Mouse (Mus musculus) midbrain, embryonic 11.5 days (tissue): ENCODE measurements around the gene Zbtb16. TPM values are rescaled to one million over a fixed set of nuclear protein-coding genes. Genes with fewer than 3 reads are reported as not detected.

Experiments used
- ATAC-seq: fragments of 200-750 bp; cut with Nextera tagmentation; 2 replicates; pipeline ENCODE4 v1.8.0; 2017; ENCODE audit warnings: moderate TSS enrichment, moderate library complexity; ENCODE audit not compliant: low FRiP score
- DNase-seq: peaks from one replicate; pipeline ENCODE4 v3.0.0; 2015; ENCODE audit warnings: low spot score; ENCODE audit errors: missing footprints
- H3K27ac ChIP-seq: fragments of 300-500 bp; sonication (generic); 2 replicates; pipeline ENCODE4 v1.5.1; 2014; ENCODE audit warnings: low read depth, low read length
- H3K27me3 ChIP-seq: fragments of 300-500 bp; sonication (generic); 2 replicates; pipeline ENCODE4 v1.6.1; 2014; ENCODE audit warnings: mild to moderate bottlenecking, low read length, moderate library complexity, mixed read lengths; ENCODE audit not compliant: control insufficient read depth, insufficient read depth
- H3K36me3 ChIP-seq: fragments of 300-500 bp; sonication (generic); 2 replicates; pipeline ENCODE4 v1.6.1; 2014; ENCODE audit warnings: mild to moderate bottlenecking, low read length, moderate library complexity, mixed read lengths; ENCODE audit not compliant: control insufficient read depth, insufficient read depth
- H3K4me1 ChIP-seq: fragments of 300-500 bp; sonication (generic); 2 replicates; pipeline ENCODE4 v1.6.1; 2014; ENCODE audit warnings: low read length; ENCODE audit not compliant: control insufficient read depth, insufficient read depth
- H3K4me2 ChIP-seq: fragments of 300-500 bp; sonication (generic); 2 replicates; pipeline ENCODE4 v1.6.1; 2014; ENCODE audit warnings: mild to moderate bottlenecking, moderate library complexity
- H3K4me3 ChIP-seq: fragments of 300-500 bp; sonication (generic); 2 replicates; pipeline ENCODE4 v1.5.1; 2014; ENCODE audit warnings: low read depth, low read length
- H3K9ac ChIP-seq: fragments of 300-500 bp; sonication (generic); 2 replicates; pipeline ENCODE4 v1.6.1; 2014; ENCODE audit warnings: low read length
- H3K9me3 ChIP-seq: fragments of 300-500 bp; sonication (generic); 2 replicates; pipeline ENCODE4 v1.6.1; 2016; ENCODE audit warnings: low read length; ENCODE audit not compliant: control insufficient read depth
- WGBS: fragments of 180-500 bp; shearing (Covaris S2); extraction: QIAGEN DNeasy Blood & Tissue Kit; methylation state at CpG from one replicate; pipeline ENCODE4 v1.1.7; 2014; 5-methylcytosine and 5-hydroxymethylcytosine counted together
- polyA plus RNA-seq: library from polyadenylated mRNA; unstranded; fragments of >200 nt; fragmentation: Nextera tagmentation; extraction: Ambion mirVana; gene quantifications from 2 replicates; pipeline ENCODE4 v1.2.1, GENCODE M21; 2014

Zbtb16 gene
- polyA plus RNA-seq, 1 experiment from 2014 or later: 15.0 TPM

GRCm38 (mm10) chr9:48640881-48641280 is 195.1 kb downstream of the Zbtb16 start:
- WGBS: 92% methylated on average over 8 of the region's 8 CpGs
- ATAC-seq (no peak), DNase-seq (peak; percentile 53)
- Histone ChIP-seq H3K4me1 (no peaks in the 10 kb centered on the region), H3K27me3 (no peaks in the 10 kb centered on the region; the same call in 1 of the 2 replicates), H3K9ac (no peak overlapping the region), H3K27ac (no peak overlapping the region), H3K36me3 (no peaks in the 10 kb centered on the region), H3K4me3 (no peak overlapping the region), H3K4me2 (no peak overlapping the region), H3K9me3 (no peaks in the 10 kb centered on the region; the same call in 1 of the 2 replicates)

DNA sequence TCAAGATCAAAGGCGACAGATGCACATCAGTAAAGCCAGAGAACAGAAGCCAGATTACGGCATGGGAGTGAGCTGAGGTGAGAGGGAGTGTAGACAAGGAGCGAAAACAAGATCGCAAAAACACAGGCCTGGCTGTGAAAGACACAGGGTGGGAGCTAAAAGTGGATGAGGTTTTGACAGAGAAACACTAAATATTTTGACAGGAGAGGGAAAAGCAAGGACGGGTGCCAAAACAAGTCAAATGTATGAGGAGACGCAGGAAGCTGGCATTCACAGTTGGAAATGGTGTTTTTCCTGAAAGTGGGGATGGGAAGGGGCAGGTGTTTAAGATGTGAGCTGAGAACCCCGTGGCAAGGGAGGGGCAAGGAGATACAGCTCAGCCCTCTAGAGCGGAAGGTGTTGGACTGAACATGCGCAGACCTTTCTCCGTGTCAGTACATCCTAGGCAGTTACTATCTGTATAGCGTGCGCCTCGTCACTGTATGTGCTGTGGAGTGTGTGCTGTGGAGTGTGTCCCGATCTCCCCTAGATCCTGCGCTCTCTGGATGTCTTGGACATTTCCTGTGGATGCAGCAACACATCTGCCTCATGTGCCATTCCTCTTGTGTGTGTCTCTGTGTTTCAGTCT is 197.7 kb downstream of the Zbtb16 start:
- no peak overlapping the region for H3K9ac ChIP-seq
- peak; percentile 75 for DNase-seq
- no peaks in the 10 kb centered on the region for H3K9me3 ChIP-seq
- H3K27me3 ChIP-seq: no peaks in the 10 kb centered on the region; the same call in 1 of the 2 replicates
- no peak overlapping the region for H3K4me2 ChIP-seq
- WGBS: 67% methylated on average over 15 of the region's 15 CpGs
- no peaks in the 10 kb centered on the region for H3K4me1 ChIP-seq
- no peaks in the 10 kb centered on the region for H3K36me3 ChIP-seq
- no peak overlapping the region for H3K4me3 ChIP-seq
- no peak for ATAC-seq
- H3K27ac ChIP-seq: no peak overlapping the region

DNA sequence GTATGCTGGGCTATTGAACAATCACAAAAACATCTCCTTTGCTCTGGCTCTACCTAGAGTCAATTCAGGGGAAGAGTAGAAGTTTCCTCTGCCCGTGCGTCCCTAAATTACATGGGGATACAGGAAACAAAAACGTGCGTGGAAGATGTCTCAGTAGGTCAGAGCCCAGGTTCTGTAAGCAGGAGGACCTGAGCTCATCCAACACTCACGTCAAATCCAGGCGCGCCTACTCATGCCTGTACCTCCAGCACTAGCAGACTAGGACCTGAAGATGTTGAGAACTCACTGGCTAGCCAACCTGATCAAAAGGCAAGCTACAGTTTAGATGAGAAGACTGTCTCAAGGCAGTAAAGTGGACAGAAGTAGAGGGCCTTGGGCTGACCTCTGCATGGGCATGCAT is 198.9 kb downstream of the Zbtb16 start:
- peak; percentile 65 for DNase-seq
- Histone ChIP-seq H3K4me2 (no peak overlapping the region), H3K27ac (no peak overlapping the region)

GRCm38 (mm10) chr9:48635576-48636350 is 200.3 kb downstream of the Zbtb16 start:
- peak; percentile 75 for DNase-seq
- ATAC-seq: no peak
- H3K4me3 ChIP-seq: no peak overlapping the region
- no peak overlapping the region for H3K27ac ChIP-seq
- no peaks in the 10 kb centered on the region for H3K9me3 ChIP-seq
- 47% methylated on average over 18 of the region's 18 CpGs for WGBS
- H3K4me1 ChIP-seq: no peaks in the 10 kb centered on the region
- no peak overlapping the region for H3K9ac ChIP-seq
- H3K36me3 ChIP-seq: no peaks in the 10 kb centered on the region
- H3K4me2 ChIP-seq: no peak overlapping the region
- H3K27me3 ChIP-seq: no peaks in the 10 kb centered on the region; the same call in 1 of the 2 replicates

More for the DNA sequence above, 198.9 kb downstream of the Zbtb16 start:
- ATAC-seq: no peak
- Histone ChIP-seq H3K9me3 (no peaks in the 10 kb centered on the region), H3K4me1 (no peaks in the 10 kb centered on the region), H3K36me3 (no peaks in the 10 kb centered on the region), H3K4me3 (no peak overlapping the region), H3K9ac (no peak overlapping the region), H3K27me3 (no peaks in the 10 kb centered on the region; the same call in 1 of the 2 replicates)
- 90% methylated on average over 7 of the region's 7 CpGs for WGBS

GRCm38 (mm10) chr9:48633147-48633546 is 202.9 kb downstream of the Zbtb16 start:
- Histone ChIP-seq H3K4me3 (no peak overlapping the region), H3K9me3 (no peaks in the 10 kb centered on the region), H3K4me1 (no peaks in the 10 kb centered on the region), H3K27ac (no peak overlapping the region), H3K9ac (no peak overlapping the region), H3K27me3 (no peaks in the 10 kb centered on the region; the same call in 1 of the 2 replicates), H3K36me3 (no peaks in the 10 kb centered on the region), H3K4me2 (no peak overlapping the region)
- ATAC-seq (no peak), DNase-seq (no peak)
- 85% methylated on average over 6 of the region's 6 CpGs for WGBS

DNA sequence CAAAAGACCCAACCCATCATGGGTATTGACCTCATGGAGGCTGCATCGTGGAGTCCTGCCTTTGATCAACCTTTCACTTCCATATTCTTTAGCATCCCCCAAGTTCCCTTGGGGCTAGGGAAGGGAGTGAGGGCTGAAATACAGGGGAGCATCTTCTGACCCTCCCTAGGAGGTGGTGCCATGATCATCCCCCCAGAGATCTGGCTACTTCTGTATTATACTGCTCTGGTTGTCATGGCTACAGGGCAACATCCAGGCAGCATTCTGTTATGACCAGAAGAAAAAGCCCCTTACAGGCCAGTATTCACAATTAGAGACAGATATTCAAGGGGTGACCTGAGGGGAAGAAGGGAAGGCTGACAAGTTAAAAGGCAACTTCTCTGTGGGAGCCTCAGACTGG is 216.8 kb downstream of the Zbtb16 start:
- peaks cover 5% of the 10 kb centered on the region for H3K4me1 ChIP-seq
- H3K4me2 ChIP-seq: no peak overlapping the region
- no peaks in the 10 kb centered on the region for H3K9me3 ChIP-seq
- no peaks in the 10 kb centered on the region for H3K36me3 ChIP-seq
- no peak overlapping the region for H3K4me3 ChIP-seq
- H3K27me3 ChIP-seq: no peaks in the 10 kb centered on the region
- no peak overlapping the region for H3K9ac ChIP-seq
- H3K27ac ChIP-seq: no peak overlapping the region
- DNase-seq: no peak
- 70% methylated on average over 1 of the region's 1 CpGs for whole genome bisulfite sequencing
- ATAC-seq: no peak

DNA sequence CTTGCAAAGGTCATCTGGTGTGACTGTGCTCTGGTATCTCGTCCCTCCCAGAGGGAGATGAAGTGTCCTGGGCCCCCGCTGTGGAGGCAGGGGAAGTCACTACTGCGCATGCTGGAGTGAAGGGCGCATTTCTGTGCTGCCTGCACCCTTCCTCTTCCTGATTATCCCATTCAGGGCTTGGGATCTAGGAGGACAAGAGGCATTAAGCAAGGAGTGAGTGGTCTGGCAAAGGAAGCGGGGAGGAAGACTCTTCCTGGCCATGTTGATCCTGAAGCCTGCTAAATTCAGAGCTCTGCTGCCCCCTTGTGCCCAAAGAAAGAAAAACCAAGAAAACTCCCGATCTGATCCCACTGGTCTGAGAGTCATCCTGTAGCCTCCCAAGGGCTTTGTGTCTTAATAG is 217.4 kb downstream of the Zbtb16 start:
- Histone ChIP-seq H3K27me3 (no peaks in the 10 kb centered on the region), H3K9me3 (no peaks in the 10 kb centered on the region), H3K4me2 (peak overlapping the region; percentile 20; the same call in 1 of the 2 replicates), H3K27ac (no peak overlapping the region), H3K4me1 (peaks cover 5% of the 10 kb centered on the region), H3K9ac (peak overlapping the region; percentile 44), H3K4me3 (no peak overlapping the region), H3K36me3 (no peaks in the 10 kb centered on the region)
- ATAC-seq (0 out of 2 replicates have a peak, but pooled peaks have one; percentile 48), DNase-seq (peak; percentile 99)
- WGBS: 28% methylated on average over 6 of the region's 6 CpGs

- H3K4me2 ChIP-seq: no peak overlapping the region
- H3K9me3 ChIP-seq: no peaks in the 10 kb centered on the region
- no peak overlapping the region for H3K4me3 ChIP-seq
- no peaks in the 10 kb centered on the region for H3K36me3 ChIP-seq
- no peak overlapping the region for H3K27ac ChIP-seq
- no peaks in the 10 kb centered on the region for H3K27me3 ChIP-seq
- DNase-seq (no peak), ATAC-seq (0 out of 2 replicates have a peak, but pooled peaks have one; percentile 2)
- 82% methylated on average over 8 of the region's 8 CpGs for WGBS
- no peak overlapping the region for H3K9ac ChIP-seq
- peaks cover 5% of the 10 kb centered on the region for H3K4me1 ChIP-seq
These were observed 217.9 kb downstream of the Zbtb16 start for GRCm38 (mm10) chr9:48618111-48618510.

DNA sequence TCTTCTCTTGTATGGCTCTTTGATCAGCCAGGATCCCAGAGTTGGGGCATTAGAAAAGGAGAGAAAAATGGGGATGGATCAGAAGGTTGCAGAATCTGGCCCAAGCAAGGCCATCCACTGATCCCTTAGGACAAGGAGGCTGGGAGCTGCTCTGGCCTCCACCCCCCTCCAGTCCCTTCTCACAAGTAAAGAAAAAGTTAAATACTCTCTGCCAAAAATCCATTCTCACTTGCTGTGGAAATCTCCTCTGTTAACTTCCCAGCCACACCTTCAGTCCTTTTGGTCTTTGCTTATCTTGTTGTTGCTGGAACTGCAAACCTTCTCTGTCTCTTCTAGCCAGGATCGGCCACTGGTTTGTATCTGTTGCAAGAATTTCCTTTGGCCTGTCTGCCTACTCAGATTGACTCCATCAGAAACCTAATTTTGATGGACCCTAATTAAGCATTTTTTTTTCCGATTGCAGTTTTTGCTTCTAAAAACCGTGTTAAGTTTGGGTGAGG is 218.5 kb downstream of the Zbtb16 start:
- WGBS: 87% methylated on average over 3 of the region's 3 CpGs

More for the DNA sequence above, 218.5 kb downstream of the Zbtb16 start:
- H3K27ac ChIP-seq: no peak overlapping the region
- H3K4me1 ChIP-seq: peaks cover 5% of the 10 kb centered on the region
- H3K4me3 ChIP-seq: no peak overlapping the region
- ATAC-seq (no peak), DNase-seq (no peak)
- H3K9me3 ChIP-seq: no peaks in the 10 kb centered on the region
- H3K27me3 ChIP-seq: no peaks in the 10 kb centered on the region
- no peak overlapping the region for H3K4me2 ChIP-seq
- H3K36me3 ChIP-seq: no peaks in the 10 kb centered on the region
- H3K9ac ChIP-seq: no peak overlapping the region
